Mouse (Mus musculus): ENCODE measurements around the gene Gatad2b.

Gatad2b gene

GRCm38 (mm10) chr3:90381727-90382126, 88.7 kb downstream of the Gatad2b start:
- no peak for DNase-seq (ENCODE audit: low read depth, low spot score)

GRCm38 (mm10) chr3:90383690-90384089, 90.7 kb downstream of the Gatad2b start:
- DNase-seq (ENCODE audit: low read depth, low spot score), result no peak

DNA sequence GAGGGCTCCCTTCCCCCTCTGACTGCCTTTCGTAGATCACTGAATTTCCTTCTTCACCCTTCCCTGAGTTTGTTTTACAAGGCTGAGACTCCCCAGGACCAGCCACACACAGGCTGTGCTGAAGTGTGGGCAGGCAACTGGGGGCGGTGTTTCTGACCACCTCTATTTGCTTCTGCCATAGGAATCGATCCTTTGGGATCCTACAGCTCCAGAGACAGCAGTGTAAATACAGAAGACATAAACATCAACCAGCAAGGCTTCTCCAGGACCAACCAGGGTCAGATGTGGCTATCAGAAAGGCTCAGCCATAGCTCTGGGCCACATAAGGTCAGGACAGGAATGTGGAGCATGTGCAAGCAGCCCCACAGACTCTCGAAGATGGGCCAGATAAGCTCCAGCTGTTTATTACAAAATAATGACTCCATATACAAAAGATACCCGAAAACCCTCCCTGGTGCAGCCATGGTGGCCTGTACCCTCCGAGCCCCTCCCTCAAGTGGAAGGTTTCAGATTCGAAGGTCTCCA, 91.9 kb downstream of the Gatad2b start:
- DNase-seq (ENCODE audit: low read depth, low spot score), result no peak

DNA sequence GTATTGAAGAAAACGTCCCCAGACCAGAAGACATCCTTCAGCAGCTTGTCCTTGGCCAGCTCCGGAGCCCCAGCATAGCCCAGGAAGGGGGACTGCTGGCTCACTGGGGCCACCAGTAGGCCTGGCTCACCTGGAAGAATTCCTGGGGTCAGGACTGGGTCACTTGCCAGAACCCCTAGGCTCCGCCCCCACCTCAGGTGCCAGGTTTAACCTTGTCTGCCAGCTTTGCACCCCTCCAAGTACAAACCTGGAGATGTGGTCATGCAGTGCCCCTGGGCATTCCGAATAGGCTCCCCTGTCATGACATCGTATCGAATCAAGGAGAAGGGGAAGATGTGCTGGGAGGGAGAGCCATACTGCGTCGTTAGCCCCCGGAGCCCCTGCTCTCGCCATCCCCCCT, 93.8 kb downstream of the Gatad2b start:
- DNase-seq (ENCODE audit: low read depth, low spot score), result no peak

DNA sequence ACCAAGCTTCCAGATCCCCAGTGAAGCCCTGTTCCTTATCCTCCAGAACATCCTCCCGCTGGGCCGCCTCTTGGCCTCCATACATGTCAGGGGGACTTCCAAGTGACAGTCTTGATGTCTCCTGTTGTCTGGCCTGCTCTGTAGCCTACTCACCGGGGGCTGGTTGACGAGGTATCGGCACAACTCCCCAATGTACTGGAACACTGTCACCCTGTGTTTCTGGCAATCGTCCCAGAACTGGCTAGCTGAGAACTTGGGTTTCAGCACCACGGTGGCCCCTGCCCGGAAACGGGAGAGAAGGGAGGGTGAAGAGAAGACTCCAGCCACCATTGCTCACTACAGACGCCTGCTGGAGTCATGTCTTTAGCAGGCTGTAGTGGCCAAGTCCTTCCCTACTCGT, 94.5 kb downstream of the Gatad2b start:
- DNase-seq (ENCODE audit: low read depth, low spot score), result no peak

- DNase-seq (ENCODE audit: low read depth, low spot score), result no peak
Observed at GRCm38 (mm10) chr3:90388192-90388591, 95.2 kb downstream of the Gatad2b start.

GRCm38 (mm10) chr3:90388726-90389510, 95.9 kb downstream of the Gatad2b start:
- peak; percentile 9 for DNase-seq (ENCODE audit: low read depth, low spot score)

DNA sequence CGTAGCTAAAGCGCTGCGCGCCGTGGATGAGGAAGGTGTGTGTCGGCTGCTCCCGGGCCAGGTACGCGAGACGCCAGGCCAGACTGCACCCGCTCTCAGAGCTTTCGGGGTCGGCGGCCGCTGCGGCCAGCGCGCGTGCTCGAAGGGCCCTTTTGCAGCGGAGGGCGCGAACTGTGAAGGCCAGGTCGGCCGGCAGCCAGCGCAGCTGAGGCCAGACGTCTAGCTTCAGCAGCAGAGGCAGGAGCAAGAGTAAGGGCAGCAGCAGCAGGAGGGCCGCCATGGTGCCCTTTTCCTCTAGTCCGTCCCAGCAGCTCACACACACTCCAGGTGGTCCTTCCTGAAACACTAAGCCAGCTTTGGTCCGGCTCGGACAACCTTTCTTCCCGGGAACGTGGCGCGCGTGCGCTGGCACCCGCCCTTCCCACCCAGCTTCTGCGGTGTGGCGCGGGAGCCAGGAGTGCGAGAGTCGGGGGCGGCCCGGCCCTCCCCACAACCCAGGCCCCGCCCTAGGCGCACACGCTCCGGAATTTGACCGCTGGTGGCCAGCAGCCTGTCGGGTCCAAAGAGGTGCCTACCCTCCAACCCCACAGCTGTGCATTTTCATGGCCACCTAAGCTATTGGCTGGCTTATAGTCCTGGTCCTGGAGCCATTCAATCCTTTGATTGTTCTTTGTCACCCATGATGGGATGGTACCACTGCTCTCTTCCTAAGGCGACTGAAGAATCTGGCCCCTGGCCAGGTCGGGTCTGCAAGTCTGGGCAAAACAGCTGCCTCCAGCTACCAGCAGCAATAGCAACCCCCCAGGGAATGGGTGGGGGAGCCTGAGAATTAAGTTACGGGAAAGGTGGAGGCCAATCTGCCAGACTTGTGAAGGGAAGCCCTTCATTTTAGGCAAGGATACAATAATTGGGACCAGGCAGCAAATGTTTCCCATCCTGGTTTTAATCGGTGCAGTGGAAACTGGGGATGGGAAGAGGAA, 96.8 kb downstream of the Gatad2b start, which contains the start of gene Slc27a3:
Slc27a3 (minus strand) TSS at position 428 of the 980 bp plus-strand sequence.
- no peak for DNase-seq (ENCODE audit: low read depth, low spot score)

DNA sequence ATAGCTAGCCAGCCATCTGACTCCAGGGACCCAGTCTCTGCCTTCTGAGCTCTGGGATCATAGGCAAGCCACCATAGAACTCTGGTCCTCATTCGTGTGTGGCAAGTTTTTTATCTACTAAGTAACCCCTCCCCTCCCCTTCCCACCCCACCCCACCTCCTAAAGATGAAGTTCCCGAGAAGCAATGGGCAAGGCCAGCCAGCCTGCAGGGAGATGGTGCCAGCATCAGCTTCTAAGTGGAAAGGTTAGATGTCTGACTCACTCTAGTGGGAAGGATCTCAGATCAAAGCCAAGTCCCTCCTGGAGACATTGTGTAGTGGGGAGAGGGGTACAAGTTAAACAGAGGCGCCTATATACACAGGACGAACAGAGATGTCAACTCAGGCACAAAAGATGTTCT, 98.0 kb downstream of the Gatad2b start:
- DNase-seq (ENCODE audit: low read depth, low spot score), result no peak

- DNase-seq (ENCODE audit: low read depth, low spot score), result no peak
Observed at GRCm38 (mm10) chr3:90391941-90392340, 99.0 kb downstream of the Gatad2b start.

DNA sequence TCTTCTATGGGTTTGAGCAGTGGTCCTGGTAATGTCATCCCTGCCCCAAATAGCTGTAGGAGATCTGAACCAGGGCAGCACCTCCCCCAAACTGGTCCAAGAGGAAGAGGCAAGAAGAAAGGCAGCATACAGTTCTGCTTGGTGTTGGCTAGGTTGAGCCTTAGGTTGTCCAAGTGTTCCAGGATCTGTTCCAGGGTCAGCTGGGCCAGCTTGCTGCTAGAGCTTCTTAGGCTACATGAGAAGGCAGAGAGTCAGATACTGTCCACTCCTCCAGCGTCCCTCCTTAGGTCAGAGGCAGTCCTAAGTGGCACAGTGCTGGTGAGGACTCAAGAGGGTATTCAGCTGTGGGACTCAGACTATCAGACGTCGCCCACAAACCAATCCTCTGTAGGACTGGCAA, 99.7 kb downstream of the Gatad2b start:
- DNase-seq (ENCODE audit: low read depth, low spot score), result no peak

DNA sequence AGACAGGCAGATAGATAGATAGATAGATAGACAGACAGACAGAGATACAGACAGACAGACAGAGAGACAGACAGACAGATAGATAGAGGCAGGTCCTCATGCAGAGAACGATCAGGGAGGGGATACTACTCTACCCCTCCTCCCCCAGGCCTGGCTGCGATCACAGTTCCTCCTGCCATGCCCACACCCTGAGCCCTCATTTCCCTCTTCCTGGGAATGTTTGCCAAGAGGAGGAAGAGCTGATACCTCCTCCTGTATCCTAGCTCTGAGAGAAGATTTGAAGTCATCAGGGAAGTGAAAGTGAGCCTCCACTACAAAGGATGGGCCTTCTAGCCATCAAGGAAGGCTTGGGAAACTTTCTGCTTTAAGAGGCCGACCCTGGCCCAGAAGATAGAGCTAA, 102.7 kb downstream of the Gatad2b start:
- no peak for DNase-seq (ENCODE audit: low read depth, low spot score)

DNA sequence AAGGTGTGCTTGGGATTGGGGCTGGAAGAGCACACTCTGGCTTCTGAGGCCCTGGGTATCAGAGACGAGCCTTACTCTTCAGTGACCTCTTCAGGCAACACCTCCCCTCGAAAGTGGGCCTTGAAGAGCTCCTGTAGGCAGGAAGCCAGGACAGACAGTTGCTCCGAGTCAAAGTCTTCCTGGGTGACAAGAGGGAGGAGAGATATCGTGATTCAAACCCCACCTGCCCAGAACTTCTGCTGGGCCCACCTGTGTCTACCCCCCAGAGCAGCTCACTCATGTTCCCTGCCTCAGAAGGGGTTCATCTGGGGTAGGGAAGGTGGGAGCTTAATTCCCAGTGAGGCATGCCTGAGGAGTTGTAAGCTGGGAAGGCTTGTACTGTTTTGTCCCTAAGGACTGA, 108.0 kb downstream of the Gatad2b start:
- DNase-seq (ENCODE audit: low read depth, low spot score), result no peak

GRCm38 (mm10) chr3:90404121-90404520, 111.1 kb downstream of the Gatad2b start:
- no peak for DNase-seq (ENCODE audit: low read depth, low spot score)

DNA sequence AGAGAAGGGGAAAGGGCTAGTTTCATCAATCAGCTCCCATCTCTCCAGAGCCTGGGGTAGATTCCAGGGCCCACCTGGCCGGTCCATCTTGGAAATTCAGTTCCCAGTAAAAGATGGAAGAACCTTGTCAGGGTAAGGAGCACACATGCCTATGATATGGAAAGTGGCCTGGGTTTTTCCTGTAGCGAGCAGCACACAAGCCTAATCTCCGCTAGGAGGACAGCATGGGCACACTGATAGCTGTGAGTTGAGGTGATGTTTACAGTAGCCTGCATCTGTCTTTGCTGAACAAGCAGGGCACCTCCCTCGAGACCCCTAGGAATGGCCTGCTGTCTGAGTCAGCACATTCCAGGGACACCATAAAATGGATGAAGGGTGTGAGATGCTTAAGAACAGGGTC, 111.6 kb downstream of the Gatad2b start:
- no peak for DNase-seq (ENCODE audit: low read depth, low spot score)

GRCm38 (mm10) chr3:90406414-90406813, 113.4 kb downstream of the Gatad2b start:
- no peak for DNase-seq (ENCODE audit: low read depth, low spot score)

- no peak for DNase-seq (ENCODE audit: low read depth, low spot score)
Observed at GRCm38 (mm10) chr3:90408721-90409120, 115.7 kb downstream of the Gatad2b start.

GRCm38 (mm10) chr3:90412312-90413010, 119.5 kb downstream of the Gatad2b start:
- peak; percentile 59 for DNase-seq (ENCODE audit: low read depth, low spot score)

- DNase-seq (ENCODE audit: low read depth, low spot score), result no peak
Observed at GRCm38 (mm10) chr3:90413011-90413396, 120.0 kb downstream of the Gatad2b start.
